Mouse (Mus musculus) bone marrow macrophage, adult 2 months (primary cell): ENCODE measurements around the gene Pde3a. TPM values are rescaled to one million over a fixed set of nuclear protein-coding genes. Genes with fewer than 3 reads are reported as not detected.

Experiments used
- H3K27ac ChIP-seq: 2 replicates; pipeline ENCODE4 v1.5.1; 2012; ENCODE audit warnings: low read depth, low read length; ENCODE audit not compliant: insufficient read depth
- H3K4me1 ChIP-seq: 2 replicates; pipeline ENCODE4 v1.6.1; 2012; ENCODE audit warnings: low read length; ENCODE audit not compliant: control insufficient read depth, insufficient read depth
- H3K4me3 ChIP-seq: 2 replicates; pipeline ENCODE4 v1.5.1; 2012; ENCODE audit warnings: mild to moderate bottlenecking, low read length, moderate library complexity; ENCODE audit not compliant: insufficient read depth
- CTCF ChIP-seq: IDR thresholded peaks from 2 replicates; pipeline ENCODE4 v1.5.1; 2012; ENCODE audit warnings: low read depth, mild to moderate bottlenecking, low read length, moderate library complexity
- POLR2A ChIP-seq: IDR thresholded peaks from 2 replicates; pipeline ENCODE4 v1.6.1; 2012; ENCODE audit warnings: mild to moderate bottlenecking, low read depth, low read length, borderline replicate concordance
- polyA plus RNA-seq: library from polyadenylated mRNA; stranded (reverse); fragments of >200 nt; gene quantifications from 2 replicates; pipeline ENCODE4 v1.2.4, GENCODE M21; 2012; ENCODE audit not compliant: missing spikeins, insufficient read depth, insufficient read length

Gene Pde3a
- polyA plus RNA-seq, 1 experiment, result 0.12 TPM

DNA sequence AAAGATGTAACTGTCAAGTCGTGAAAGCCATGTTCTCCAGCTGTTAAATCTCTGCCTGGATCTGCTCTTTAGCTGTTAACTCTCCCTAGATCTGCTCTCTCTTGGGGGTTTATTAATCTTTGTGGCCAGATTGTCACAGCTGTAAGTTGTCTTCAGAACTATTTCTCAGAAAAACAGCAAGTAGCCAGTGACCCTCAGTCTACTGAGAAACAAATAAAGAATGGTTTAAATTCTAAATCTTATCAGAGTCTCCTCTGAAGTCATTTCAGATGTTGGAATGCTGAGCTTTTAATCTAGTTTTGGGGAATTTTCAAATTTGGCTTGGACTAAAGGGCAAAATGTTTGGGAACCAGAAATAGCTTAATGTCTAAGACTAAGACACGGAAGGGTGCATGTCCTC lies 92.3 kb downstream of the Pde3a start:
- Histone ChIP-seq H3K4me3 (no peak overlapping the region), H3K4me1 (no peaks in the 10 kb centered on the region), H3K27ac (no peak overlapping the region)
- TF ChIP-seq POLR2A (no peak), CTCF (no peak)

DNA sequence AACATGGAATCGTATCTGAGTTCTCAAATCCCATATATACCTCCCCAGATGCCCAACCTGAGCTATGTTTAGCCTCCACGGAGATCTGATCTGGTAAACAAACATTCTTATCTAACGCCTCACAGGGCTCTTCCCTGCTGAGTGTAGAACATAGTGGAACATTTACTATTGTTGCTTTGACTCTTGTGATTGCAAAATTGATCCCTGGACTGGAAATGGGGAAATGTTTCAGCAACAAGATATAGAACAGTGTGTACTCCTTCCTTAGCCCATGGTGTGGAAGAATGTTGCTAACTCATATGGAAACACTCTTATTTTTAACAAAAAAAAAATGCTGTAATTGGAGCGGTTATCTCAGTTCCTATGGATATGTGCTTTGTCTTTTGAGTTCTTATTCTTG lies 98.8 kb downstream of the Pde3a start:
- H3K27ac ChIP-seq, result no peak overlapping the region
- no peaks in the 10 kb centered on the region for H3K4me1 ChIP-seq
- no peak overlapping the region for H3K4me3 ChIP-seq
- no peak for TF ChIP-seq CTCF
- TF ChIP-seq POLR2A, result no peak

DNA sequence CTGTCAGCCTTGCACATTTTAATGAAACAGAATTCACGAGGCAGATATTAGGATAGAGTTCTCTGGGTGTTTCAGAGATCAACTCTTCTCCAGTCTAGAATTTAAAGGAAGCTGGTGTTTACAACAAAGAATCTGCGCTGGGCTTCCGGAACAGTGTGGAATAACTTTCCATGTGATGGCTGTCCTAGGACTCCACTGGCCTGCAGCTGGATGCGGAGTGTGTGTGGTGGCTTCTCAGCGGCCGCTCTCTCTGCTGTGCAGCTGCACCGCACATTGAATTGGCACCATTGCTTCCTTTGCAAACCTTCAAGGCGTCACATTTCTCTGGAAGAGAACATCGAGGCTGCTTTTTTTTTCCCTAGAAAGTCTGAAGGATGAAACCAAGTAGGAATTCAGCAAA lies 99.5 kb downstream of the Pde3a start:
- no peaks in the 10 kb centered on the region for H3K4me1 ChIP-seq
- TF ChIP-seq CTCF (no peak), POLR2A (no peak)
- no peak overlapping the region for H3K27ac ChIP-seq
- H3K4me3 ChIP-seq, result no peak overlapping the region

DNA sequence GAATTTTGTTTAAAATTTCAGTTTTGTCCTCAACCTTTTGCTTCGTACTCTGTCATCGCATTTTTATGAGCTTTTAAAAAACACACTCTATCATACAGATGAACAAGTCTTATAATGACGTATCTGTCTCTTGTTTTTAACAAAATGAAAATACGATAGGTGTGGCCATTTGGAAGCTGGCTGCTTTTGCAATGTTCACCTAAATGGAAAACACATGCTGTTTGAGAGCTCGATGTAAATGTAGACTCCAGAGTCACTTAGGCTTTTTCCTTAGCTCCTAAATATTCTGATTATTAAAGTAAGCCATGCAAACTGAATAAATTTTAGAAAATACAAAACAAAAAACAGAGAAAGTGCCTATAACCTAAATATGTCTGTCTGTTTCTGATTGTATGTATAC lies 101.2 kb downstream of the Pde3a start:
- Histone ChIP-seq H3K4me1 (no peaks in the 10 kb centered on the region), H3K27ac (no peak overlapping the region), H3K4me3 (no peak overlapping the region)
- TF ChIP-seq POLR2A (no peak), CTCF (no peak)

DNA sequence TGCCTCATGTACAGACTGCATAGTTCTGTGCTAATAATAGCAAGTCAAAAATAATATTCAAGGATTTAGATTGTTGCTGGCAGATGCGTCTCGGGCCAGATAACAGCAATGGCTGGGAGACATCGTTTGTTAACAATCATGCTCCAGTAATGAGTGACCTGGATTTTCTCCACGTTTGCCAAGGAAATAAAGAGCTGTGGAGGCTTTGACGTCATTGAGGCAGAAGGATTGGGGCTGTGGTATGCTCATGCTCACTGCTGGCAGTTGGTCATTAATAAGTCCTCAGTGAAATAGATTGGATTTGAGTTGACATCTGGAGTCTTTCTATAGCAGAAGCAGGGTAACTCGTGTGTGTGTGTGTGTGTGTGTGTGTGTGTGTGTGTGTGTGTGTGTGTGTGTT lies 103.2 kb downstream of the Pde3a start:
- no peak overlapping the region for H3K4me3 ChIP-seq
- no peak for TF ChIP-seq CTCF
- TF ChIP-seq POLR2A, result no peak
- H3K4me1 ChIP-seq, result no peaks in the 10 kb centered on the region
- H3K27ac ChIP-seq, result no peak overlapping the region

DNA sequence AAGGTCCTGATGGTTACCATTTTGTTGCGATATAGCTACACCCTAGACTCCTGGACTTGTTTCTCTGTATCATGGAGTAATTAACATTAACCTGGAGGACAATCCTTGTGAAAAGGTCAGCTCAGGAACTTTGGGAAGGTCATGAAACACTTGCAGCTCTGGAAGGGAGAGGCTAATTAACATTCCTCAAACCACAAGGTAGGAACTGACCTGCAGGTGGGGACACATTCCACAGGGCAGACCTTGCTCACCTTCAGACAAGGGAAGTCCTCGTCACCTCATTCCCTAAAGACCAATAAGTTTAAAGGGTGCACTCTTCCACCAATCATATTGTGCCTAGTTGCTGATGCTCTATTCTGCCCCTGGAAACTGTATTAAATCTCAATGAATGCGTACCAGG lies 114.6 kb downstream of the Pde3a start:
- H3K4me1 ChIP-seq, result no peaks in the 10 kb centered on the region
- no peak for TF ChIP-seq CTCF
- no peak for TF ChIP-seq POLR2A
- H3K27ac ChIP-seq, result no peak overlapping the region
- no peak overlapping the region for H3K4me3 ChIP-seq

DNA sequence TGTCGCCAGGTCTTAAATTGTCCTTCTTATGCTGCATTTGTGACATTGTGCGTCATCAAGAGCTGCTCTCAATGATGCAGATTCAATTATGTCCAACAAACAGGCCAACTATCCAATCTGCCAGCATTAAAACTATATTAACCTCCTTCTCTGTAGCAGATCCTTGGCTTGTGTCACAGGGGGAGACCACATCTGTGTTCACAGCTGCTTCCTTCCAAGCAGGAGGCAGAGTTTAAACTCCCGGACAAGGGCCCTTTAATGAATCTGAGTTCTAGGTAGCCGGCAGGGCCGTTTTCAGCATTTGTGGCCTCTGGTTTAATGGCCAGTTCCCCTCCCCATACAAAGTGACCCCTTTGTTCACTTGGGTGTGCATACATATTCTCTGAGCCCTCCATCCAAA lies 118.0 kb downstream of the Pde3a start:
- no peaks in the 10 kb centered on the region for H3K4me1 ChIP-seq
- no peak overlapping the region for H3K27ac ChIP-seq
- no peak overlapping the region for H3K4me3 ChIP-seq
- TF ChIP-seq POLR2A, result no peak
- no peak for TF ChIP-seq CTCF

DNA sequence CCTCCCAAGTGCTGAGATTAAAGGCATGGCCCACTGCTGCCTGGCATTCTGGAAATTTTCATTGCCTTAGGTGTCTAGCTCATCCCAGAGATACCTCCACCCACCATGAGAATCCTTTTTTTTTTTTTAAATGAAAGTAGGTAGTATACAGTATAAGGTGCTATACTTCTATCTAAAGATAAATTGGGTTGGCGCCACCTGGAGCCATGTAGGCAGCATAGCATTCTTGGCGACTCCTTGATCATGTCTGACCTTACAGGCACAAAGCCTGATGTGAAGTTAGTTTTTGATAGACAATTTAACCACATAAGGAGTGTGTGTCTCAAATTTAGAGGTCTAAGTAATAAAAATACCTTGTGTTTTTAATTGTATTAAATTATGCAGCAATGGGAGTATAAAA lies 123.6 kb downstream of the Pde3a start:
- no peak for TF ChIP-seq POLR2A
- TF ChIP-seq CTCF, result no peak
- Histone ChIP-seq H3K27ac (no peak overlapping the region), H3K4me3 (no peak overlapping the region), H3K4me1 (no peaks in the 10 kb centered on the region)

DNA sequence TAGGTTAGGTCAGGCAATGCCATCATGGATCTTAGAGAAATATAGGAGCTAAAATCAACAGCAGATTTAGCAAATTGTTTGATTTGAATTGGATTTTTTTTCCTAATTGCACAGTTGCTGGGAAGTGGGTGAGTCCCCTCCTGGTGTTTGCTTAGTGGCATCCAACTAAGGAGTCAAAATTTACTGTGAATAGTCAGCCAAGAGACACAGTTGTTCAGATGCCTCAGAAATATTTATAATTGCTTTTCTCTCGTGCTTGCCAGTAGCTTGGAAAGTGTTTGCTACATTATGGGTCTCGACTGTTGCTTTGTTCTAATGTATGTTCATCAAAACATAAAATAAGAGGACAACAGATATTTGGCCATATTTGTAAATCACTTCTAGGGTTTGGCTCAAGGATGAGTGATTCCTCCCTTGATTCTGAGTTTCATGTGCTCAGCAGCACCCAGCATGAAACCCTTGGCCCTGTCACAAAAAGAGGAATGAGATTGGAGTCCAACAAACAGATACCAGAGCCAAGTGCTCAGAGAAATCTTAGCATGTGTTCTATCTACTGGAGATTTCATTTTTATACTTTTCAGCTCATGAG lies 125.5 kb downstream of the Pde3a start:
- no peak overlapping the region for H3K4me3 ChIP-seq
- no peak overlapping the region for H3K27ac ChIP-seq
- no peaks in the 10 kb centered on the region for H3K4me1 ChIP-seq
- TF ChIP-seq POLR2A (no peak), CTCF (no peak)

DNA sequence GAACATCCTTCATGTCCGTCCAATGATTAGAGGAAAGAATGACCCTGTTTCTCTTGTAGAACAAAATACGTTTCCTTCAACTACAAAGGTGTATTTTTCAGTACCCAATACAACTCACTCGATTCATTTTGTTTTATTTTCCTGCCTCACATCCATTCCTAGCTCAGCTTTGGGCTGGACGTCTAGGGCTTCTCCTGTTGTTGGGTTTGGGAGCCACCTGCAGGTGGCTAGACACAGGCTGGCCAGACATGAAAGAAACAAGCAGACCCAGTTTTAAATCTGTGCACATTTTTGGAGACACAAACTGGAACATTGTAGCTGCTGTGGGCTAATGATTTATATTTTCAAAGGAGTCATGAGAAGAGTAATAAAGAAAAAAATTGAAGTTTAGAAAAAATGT lies 126.1 kb downstream of the Pde3a start:
- H3K27ac ChIP-seq, result no peak overlapping the region
- H3K4me1 ChIP-seq, result no peaks in the 10 kb centered on the region
- TF ChIP-seq POLR2A, result no peak
- no peak for TF ChIP-seq CTCF
- H3K4me3 ChIP-seq, result no peak overlapping the region

DNA sequence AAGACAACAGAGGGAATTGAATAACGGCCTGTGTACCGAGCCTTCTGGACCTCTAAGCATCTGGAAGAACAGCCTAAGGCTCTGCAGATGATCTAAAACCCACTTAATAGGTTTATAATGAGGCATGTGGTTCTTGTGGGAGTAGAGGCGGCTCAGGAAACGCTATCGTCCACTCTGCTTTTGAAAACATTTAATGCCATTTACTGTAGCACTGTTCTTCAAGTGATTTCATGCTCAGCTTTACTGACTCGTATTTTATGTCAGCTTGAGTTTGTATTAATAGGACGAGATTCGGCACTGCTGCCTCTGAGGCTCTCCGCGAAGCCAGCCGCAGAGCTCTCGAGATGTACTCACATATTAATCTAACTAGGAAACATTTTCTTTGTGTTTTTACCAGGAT lies 131.9 kb downstream of the Pde3a start:
- Histone ChIP-seq H3K4me1 (no peaks in the 10 kb centered on the region), H3K4me3 (no peak overlapping the region), H3K27ac (no peak overlapping the region)
- TF ChIP-seq CTCF, result no peak
- TF ChIP-seq POLR2A, result no peak
